Mouse (Mus musculus) lung, postnatal 0 days (tissue): Measurements from ENCODE around the gene Eif4a2.

Source experiments
- CTCF ChIP-seq: IDR thresholded peaks from 2 replicates; pipeline ENCODE4 v1.5.1; 2016; ENCODE audit warnings: antibody characterized with exemption, mild to moderate bottlenecking
- EP300 ChIP-seq: IDR thresholded peaks from 2 replicates; pipeline ENCODE4 v1.6.1; 2016; ENCODE audit warnings: antibody characterized with exemption, mild to moderate bottlenecking, control low read depth

- TF ChIP-seq CTCF: no peak
- TF ChIP-seq EP300: no peak
Measured at GRCm38 (mm10) chr16:23114339-23115171, 7.3 kb downstream of the Eif4a2 start.
